Mouse (Mus musculus): ENCODE results near the gene Pp2d1. TPM values are rescaled to one million over a fixed set of nuclear protein-coding genes. Genes with fewer than 3 reads are reported as not detected.

The Pp2d1 gene
- polyA plus RNA-seq, 1 experiment from 2014 or later: 0.19 TPM

DNA sequence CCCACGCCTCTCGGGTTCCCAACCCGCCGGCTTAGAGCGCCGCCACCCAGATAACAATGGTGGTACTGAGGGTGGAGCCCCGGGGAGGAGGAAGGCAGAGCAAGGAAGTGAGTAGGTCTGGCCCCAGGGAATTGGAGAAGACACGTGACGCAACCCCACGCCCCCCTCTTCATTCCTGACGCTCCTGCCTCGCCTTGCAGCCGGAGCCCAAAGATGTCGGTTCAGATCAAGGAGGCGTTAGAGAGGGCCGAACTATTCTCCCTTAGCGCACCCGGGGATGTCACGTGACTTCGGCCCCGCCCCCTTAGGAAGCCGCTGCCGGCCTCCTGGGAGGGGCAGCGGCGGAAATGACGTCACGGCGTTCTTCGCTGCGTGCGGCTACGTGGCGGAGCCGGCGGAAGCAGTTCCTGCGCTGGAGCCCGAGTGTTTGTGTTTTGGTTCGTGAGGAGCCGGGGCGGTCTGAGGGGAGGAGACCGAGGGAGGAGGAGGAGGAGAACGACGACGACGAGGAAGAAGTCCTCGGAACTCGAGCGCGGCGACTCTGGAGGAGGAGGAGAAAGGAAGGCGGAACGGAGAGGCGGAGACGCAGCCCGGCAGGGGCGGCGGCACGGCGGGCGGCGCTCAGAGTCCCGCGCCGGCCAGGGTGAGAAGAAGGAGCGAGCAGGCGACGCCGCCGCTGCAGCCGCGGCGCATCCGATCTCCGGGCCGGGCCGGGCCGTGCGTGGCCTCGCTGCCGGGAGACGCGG is 60.2 kb downstream of the Pp2d1 start, which contains the start of gene Rab5a:
Gene Rab5a, plus strand, starts transcription at position 377 of the 746 bp plus-strand sequence.
- WGBS: under 1% methylated on average over 77 of the region's 82 CpGs
- no peaks in the 10 kb centered on the region for H3K36me3 ChIP-seq

GRCm38 (mm10) chr17:53478066-53478857 is 61.0 kb downstream of the Pp2d1 start:
- WGBS: 4% methylated on average over 15 of the region's 15 CpGs
- Histone ChIP-seq H3K4me2 (peak overlapping the region; percentile 71), H3K9ac (peak overlapping the region; percentile 79), H3K36me3 (no peaks in the 10 kb centered on the region), H3K27ac (ENCODE audit: poor library complexity, severe bottlenecking) (peak overlapping the region; percentile 96), H3K4me1 (replicated peaks) (peaks cover 16% of the 10 kb centered on the region), H3K27me3 (replicated peaks) (no peaks in the 10 kb centered on the region), H3K9me3 (replicated peaks) (no peaks in the 10 kb centered on the region), H3K4me3 (peak overlapping the region; percentile 81)
- ATAC-seq (ENCODE audit: insufficient number of reproducible peaks, low FRiP score): no peak

More for the DNA sequence above, 60.2 kb downstream of the Pp2d1 start, which contains the start of gene Rab5a:
- no peaks in the 10 kb centered on the region for H3K27me3 ChIP-seq (replicated peaks)
- H3K4me1 ChIP-seq (replicated peaks): peaks cover 16% of the 10 kb centered on the region
- peak; percentile 95 for ATAC-seq (ENCODE audit: insufficient number of reproducible peaks, low FRiP score)
- peak within 1 kb of the TSS; percentile 81 for H3K4me3 ChIP-seq
- H3K4me2 ChIP-seq: peak within 1 kb of the TSS; percentile 77
- H3K9ac ChIP-seq: peak within 1 kb of the TSS; percentile 91
- H3K27ac ChIP-seq (ENCODE audit: poor library complexity, severe bottlenecking): peak within 1 kb of the TSS; percentile 96
- H3K9me3 ChIP-seq (replicated peaks): no peaks in the 10 kb centered on the region

DNA sequence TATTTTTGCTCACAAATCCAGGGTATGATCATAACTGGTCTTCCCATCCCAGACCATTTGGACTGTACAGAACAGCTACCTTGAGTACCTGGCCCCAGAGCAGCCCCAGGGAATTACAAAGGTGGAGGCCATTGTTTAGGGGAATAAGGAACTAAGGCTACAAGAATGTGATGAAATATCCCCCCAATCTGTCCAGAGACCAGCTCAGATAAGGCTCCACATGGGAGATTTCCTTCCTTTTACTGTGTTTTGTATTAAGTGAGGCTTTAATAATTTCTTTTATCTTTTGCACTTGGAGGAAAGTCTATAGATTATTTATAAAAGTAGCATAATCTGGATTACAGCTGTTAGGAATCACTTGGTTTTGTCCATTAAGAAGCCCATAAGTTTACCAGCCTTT is 70.6 kb downstream of the Pp2d1 start:
- no peaks in the 10 kb centered on the region for H3K36me3 ChIP-seq
- ATAC-seq (ENCODE audit: insufficient number of reproducible peaks, low FRiP score): no peak

DNA sequence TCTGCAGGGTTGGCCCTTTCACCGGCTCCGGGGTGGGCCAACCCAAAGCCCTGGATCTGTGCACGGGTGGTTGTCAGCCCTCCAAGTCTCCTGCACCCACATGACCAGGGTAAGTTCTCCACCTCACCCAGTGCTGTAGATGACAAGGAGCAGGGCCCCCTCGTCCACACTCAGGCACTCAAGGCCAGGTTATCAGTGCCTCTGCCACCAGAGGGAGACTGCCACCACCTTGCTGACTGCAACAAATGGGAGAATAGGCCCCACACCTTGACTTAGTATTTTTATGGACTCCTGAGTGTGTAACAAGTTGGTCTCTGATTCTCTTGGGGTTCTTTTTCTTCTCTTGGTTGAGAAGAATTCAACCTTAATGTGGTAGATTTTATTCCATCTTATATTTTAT is 73.7 kb downstream of the Pp2d1 start:
- ATAC-seq (ENCODE audit: insufficient number of reproducible peaks, low FRiP score): no peak
- Histone ChIP-seq H3K9ac (no peak overlapping the region), H3K27me3 (replicated peaks) (no peaks in the 10 kb centered on the region), H3K27ac (ENCODE audit: poor library complexity, severe bottlenecking) (no peak overlapping the region), H3K4me1 (replicated peaks) (peaks cover 5% of the 10 kb centered on the region), H3K36me3 (no peaks in the 10 kb centered on the region), H3K4me3 (no peak overlapping the region), H3K4me2 (no peak overlapping the region), H3K9me3 (replicated peaks) (no peaks in the 10 kb centered on the region)
- 43% methylated on average over 4 of the region's 4 CpGs for WGBS

More for the DNA sequence above, 70.6 kb downstream of the Pp2d1 start:
- H3K9ac ChIP-seq: no peak overlapping the region
- H3K9me3 ChIP-seq (replicated peaks): no peaks in the 10 kb centered on the region
- no peak overlapping the region for H3K4me2 ChIP-seq
- no peaks in the 10 kb centered on the region for H3K27me3 ChIP-seq (replicated peaks)
- no peaks in the 10 kb centered on the region; the same call in 1 of the 2 replicates for H3K4me1 ChIP-seq (replicated peaks)
- no peak overlapping the region for H3K4me3 ChIP-seq
- no peak overlapping the region for H3K27ac ChIP-seq (ENCODE audit: poor library complexity, severe bottlenecking)

GRCm38 (mm10) chr17:53463496-53463840 is 75.8 kb downstream of the Pp2d1 start:
- H3K4me1 ChIP-seq (replicated peaks): peaks cover 5% of the 10 kb centered on the region

GRCm38 (mm10) chr17:53462603-53463495 is 76.4 kb downstream of the Pp2d1 start, which contains the start of gene Efhb:
Gene Efhb, minus strand, starts transcription at chr17:53463321.
- peak within 1 kb of the TSS; percentile 61 for H3K9ac ChIP-seq
- WGBS: 18% methylated on average over 26 of the region's 26 CpGs
- ATAC-seq (ENCODE audit: insufficient number of reproducible peaks, low FRiP score): peak; percentile 89
- peak within 1 kb of the TSS; percentile 85 for H3K4me2 ChIP-seq
- H3K9me3 ChIP-seq (replicated peaks): no peaks in the 10 kb centered on the region
- peaks cover 5% of the 10 kb centered on the region for H3K4me1 ChIP-seq (replicated peaks)
- H3K27ac ChIP-seq (ENCODE audit: poor library complexity, severe bottlenecking): no peak within 1 kb of the TSS
- H3K27me3 ChIP-seq (replicated peaks): no peaks in the 10 kb centered on the region
- peak within 1 kb of the TSS; percentile 59 for H3K4me3 ChIP-seq
- no peaks in the 10 kb centered on the region for H3K36me3 ChIP-seq

More at GRCm38 (mm10) chr17:53463496-53463840, 75.8 kb downstream of the Pp2d1 start:
- Histone ChIP-seq H3K9ac (peak overlapping the region; percentile 61), H3K9me3 (replicated peaks) (no peaks in the 10 kb centered on the region), H3K4me3 (peak overlapping the region; percentile 59), H3K4me2 (peak overlapping the region; percentile 85), H3K27ac (ENCODE audit: poor library complexity, severe bottlenecking) (no peak overlapping the region), H3K36me3 (no peaks in the 10 kb centered on the region), H3K27me3 (replicated peaks) (no peaks in the 10 kb centered on the region)
- ATAC-seq (ENCODE audit: insufficient number of reproducible peaks, low FRiP score): peak; percentile 37; the same call in 1 of the 2 replicates
- 23% methylated on average over 8 of the region's 9 CpGs for WGBS

Other genes starting within 250 kb of the Pp2d1 start
- 0.39 and 0.42 TPM in 2 replicates for gene Efhb, start 76.1 kb downstream of the Pp2d1 start, polyA plus RNA-seq (2016; fragmentation: Nextera tagmentation; extraction: Ambion mirVana)
- 90.9 and 99.0 TPM in 2 replicates for gene Rab5a, start 60.2 kb downstream of the Pp2d1 start, polyA plus RNA-seq (2016; fragmentation: Nextera tagmentation; extraction: Ambion mirVana)
- 9.9 and 14.0 TPM in 2 replicates for gene Kat2b, start 27.4 kb upstream of the Pp2d1 start, polyA plus RNA-seq (2016; fragmentation: Nextera tagmentation; extraction: Ambion mirVana)
- 26.5 and 26.8 TPM in 2 replicates for gene Sgo1, start 149.9 kb upstream of the Pp2d1 start, polyA plus RNA-seq (2016; fragmentation: Nextera tagmentation; extraction: Ambion mirVana)